Mouse (Mus musculus) hindbrain, embryonic 10.5 days (tissue): Measurements from ENCODE around the gene Xpo4. TPM values are rescaled to one million over a fixed set of nuclear protein-coding genes. Genes with fewer than 3 reads are reported as not detected.

Experiments
- DNase-seq: peaks from one replicate; pipeline ENCODE4 v3.0.0-alpha.2; 2017; ENCODE audit warnings: low spot score
- H3K27ac ChIP-seq: fragments of 300-500 bp; sonication (generic); 2 replicates; pipeline ENCODE4 v1.5.1; 2016; ENCODE audit warnings: mild to moderate bottlenecking, moderate library complexity
- H3K27me3 ChIP-seq: fragments of 300-500 bp; sonication (generic); 2 replicates; pipeline ENCODE4 v1.6.1; 2016; ENCODE audit warnings: mild to moderate bottlenecking; ENCODE audit not compliant: poor library complexity, insufficient read depth, severe bottlenecking
- H3K36me3 ChIP-seq: fragments of 300-500 bp; sonication (generic); 2 replicates; pipeline ENCODE4 v1.6.1; 2016; ENCODE audit warnings: mild to moderate bottlenecking, moderate library complexity
- H3K4me1 ChIP-seq: fragments of 300-500 bp; sonication (generic); replicated peaks from 2 replicates; pipeline ENCODE4 v1.6.1; 2016; ENCODE audit warnings: mild to moderate bottlenecking
- H3K4me3 ChIP-seq: fragments of 300-500 bp; sonication (generic); 2 replicates; pipeline ENCODE4 v1.5.1; 2016; ENCODE audit warnings: mild to moderate bottlenecking, moderate library complexity
- H3K9me3 ChIP-seq: fragments of 300-500 bp; sonication (generic); 2 replicates; pipeline ENCODE4 v1.6.1; 2016; ENCODE audit warnings: mild to moderate bottlenecking, moderate library complexity
- WGBS: fragments of 180-500 bp; shearing (Covaris S2); methylation state at CpG from one replicate; pipeline ENCODE4 v1.1.7; 2016; 5-methylcytosine and 5-hydroxymethylcytosine counted together
- polyA plus RNA-seq: library from polyadenylated mRNA; unstranded; fragments of >200 nt; fragmentation: Nextera tagmentation; extraction: Ambion mirVana; gene quantifications from 2 replicates; pipeline ENCODE4 v1.2.1, GENCODE M21; 2016

Xpo4 gene
- polyA plus RNA-seq, 1 experiment from 2014 or later: 23.1 TPM

- peaks cover 13% of the 10 kb centered on the region for H3K4me1 ChIP-seq
- H3K27ac ChIP-seq: no peak overlapping the region
- 92% methylated on average over 13 of the region's 13 CpGs for WGBS
- H3K27me3 ChIP-seq: peaks cover 26% of the 10 kb centered on the region
- no peak for DNase-seq
- no peak overlapping the region for H3K4me3 ChIP-seq
- H3K36me3 ChIP-seq: peaks cover 16% of the 10 kb centered on the region
- H3K9me3 ChIP-seq: 0 out of 2 replicates have a peak, but pooled peaks cover 5% of the 10 kb centered on the region
Observed at GRCm38 (mm10) chr14:57543420-57544039, 121.7 kb downstream of the Xpo4 start.

- DNase-seq: no peak
- Histone ChIP-seq H3K27ac (no peak overlapping the region; the same call in 1 of the 2 replicates), H3K4me3 (peak overlapping the region; percentile 20; the same call in 1 of the 2 replicates), H3K4me1 (peaks cover 26% of the 10 kb centered on the region), H3K27me3 (peaks cover 38% of the 10 kb centered on the region), H3K9me3 (0 out of 2 replicates have a peak, but pooled peaks cover 5% of the 10 kb centered on the region), H3K36me3 (peaks cover 7% of the 10 kb centered on the region; the same call in 1 of the 2 replicates)
- WGBS: 55% methylated on average over 34 of the region's 34 CpGs
Observed at GRCm38 (mm10) chr14:57542231-57542630, 123.0 kb downstream of the Xpo4 start.

GRCm38 (mm10) chr14:57540683-57541082 is 124.5 kb downstream of the Xpo4 start:
- Histone ChIP-seq H3K27me3 (peaks cover 50% of the 10 kb centered on the region), H3K4me1 (peaks cover 26% of the 10 kb centered on the region), H3K9me3 (0 out of 2 replicates have a peak, but pooled peaks cover 5% of the 10 kb centered on the region), H3K27ac (no peak overlapping the region), H3K36me3 (peaks cover 5% of the 10 kb centered on the region; the same call in 1 of the 2 replicates), H3K4me3 (no peak overlapping the region)
- no peak for DNase-seq
- WGBS: 85% methylated on average over 11 of the region's 11 CpGs

- Histone ChIP-seq H3K4me3 (no peak overlapping the region), H3K27ac (peak overlapping the region; percentile 59), H3K27me3 (peaks cover 75% of the 10 kb centered on the region), H3K36me3 (peaks cover 4% of the 10 kb centered on the region; the same call in 1 of the 2 replicates), H3K4me1 (peaks cover 40% of the 10 kb centered on the region), H3K9me3 (0 out of 2 replicates have a peak, but pooled peaks cover 5% of the 10 kb centered on the region)
- peak; percentile 31 for DNase-seq
- WGBS: 9% methylated on average over 16 of the region's 16 CpGs
Observed at GRCm38 (mm10) chr14:57537261-57538015, 127.8 kb downstream of the Xpo4 start.

GRCm38 (mm10) chr14:57536820-57537219 is 128.4 kb downstream of the Xpo4 start:
- Histone ChIP-seq H3K36me3 (no peaks in the 10 kb centered on the region), H3K4me3 (no peak overlapping the region), H3K27ac (peak overlapping the region; percentile 59), H3K4me1 (peaks cover 35% of the 10 kb centered on the region), H3K9me3 (no peaks in the 10 kb centered on the region), H3K27me3 (peaks cover 71% of the 10 kb centered on the region)
- DNase-seq: no peak
- WGBS: 27% methylated on average over 9 of the region's 9 CpGs

GRCm38 (mm10) chr14:57535646-57536045 is 129.6 kb downstream of the Xpo4 start:
- no peaks in the 10 kb centered on the region for H3K9me3 ChIP-seq
- no peak for DNase-seq
- peaks cover 35% of the 10 kb centered on the region for H3K4me1 ChIP-seq
- peaks cover 59% of the 10 kb centered on the region for H3K27me3 ChIP-seq
- H3K36me3 ChIP-seq: no peaks in the 10 kb centered on the region
- no peak overlapping the region for H3K27ac ChIP-seq
- H3K4me3 ChIP-seq: no peak overlapping the region
- 79% methylated on average over 6 of the region's 6 CpGs for WGBS

GRCm38 (mm10) chr14:57534961-57535360 is 130.3 kb downstream of the Xpo4 start:
- H3K4me3 ChIP-seq: no peak overlapping the region
- no peaks in the 10 kb centered on the region for H3K36me3 ChIP-seq
- H3K27me3 ChIP-seq: peaks cover 55% of the 10 kb centered on the region
- 8% methylated on average over 8 of the region's 8 CpGs for WGBS
- H3K9me3 ChIP-seq: no peaks in the 10 kb centered on the region
- peak overlapping the region; percentile 56; the same call in 1 of the 2 replicates for H3K27ac ChIP-seq
- peaks cover 35% of the 10 kb centered on the region for H3K4me1 ChIP-seq
- no peak for DNase-seq

GRCm38 (mm10) chr14:57534346-57534745 is 130.9 kb downstream of the Xpo4 start:
- Histone ChIP-seq H3K9me3 (no peaks in the 10 kb centered on the region), H3K4me1 (peaks cover 41% of the 10 kb centered on the region), H3K27me3 (peaks cover 55% of the 10 kb centered on the region), H3K27ac (no peak overlapping the region), H3K4me3 (no peak overlapping the region), H3K36me3 (no peaks in the 10 kb centered on the region)
- DNase-seq: no peak
- 3% methylated on average over 5 of the region's 5 CpGs for WGBS

GRCm38 (mm10) chr14:57533841-57534240 is 131.4 kb downstream of the Xpo4 start:
- no peak overlapping the region for H3K27ac ChIP-seq
- no peak for DNase-seq

GRCm38 (mm10) chr14:57533214-57533613 is 132.0 kb downstream of the Xpo4 start:
- Histone ChIP-seq H3K9me3 (no peaks in the 10 kb centered on the region), H3K27me3 (peaks cover 52% of the 10 kb centered on the region), H3K27ac (no peak overlapping the region), H3K36me3 (no peaks in the 10 kb centered on the region), H3K4me1 (peaks cover 37% of the 10 kb centered on the region), H3K4me3 (no peak overlapping the region)
- DNase-seq: peak; percentile 61
- WGBS: 29% methylated on average over 3 of the region's 3 CpGs

More at GRCm38 (mm10) chr14:57533841-57534240, 131.4 kb downstream of the Xpo4 start:
- Histone ChIP-seq H3K27me3 (peaks cover 55% of the 10 kb centered on the region), H3K36me3 (no peaks in the 10 kb centered on the region), H3K9me3 (no peaks in the 10 kb centered on the region), H3K4me1 (peaks cover 41% of the 10 kb centered on the region), H3K4me3 (no peak overlapping the region)
- WGBS: 13% methylated on average over 11 of the region's 11 CpGs

GRCm38 (mm10) chr14:57532577-57532976 is 132.7 kb downstream of the Xpo4 start:
- Histone ChIP-seq H3K27me3 (peaks cover 52% of the 10 kb centered on the region), H3K9me3 (no peaks in the 10 kb centered on the region), H3K36me3 (no peaks in the 10 kb centered on the region)

GRCm38 (mm10) chr14:57529786-57530515 is 135.3 kb downstream of the Xpo4 start:
- DNase-seq: no peak
- H3K4me1 ChIP-seq: peaks cover 26% of the 10 kb centered on the region
- no peaks in the 10 kb centered on the region for H3K36me3 ChIP-seq
- no peaks in the 10 kb centered on the region for H3K9me3 ChIP-seq
- H3K27ac ChIP-seq: no peak overlapping the region
- H3K4me3 ChIP-seq: no peak overlapping the region
- 68% methylated on average over 5 of the region's 5 CpGs for WGBS
- peaks cover 53% of the 10 kb centered on the region for H3K27me3 ChIP-seq

More at GRCm38 (mm10) chr14:57532577-57532976, 132.7 kb downstream of the Xpo4 start:
- H3K4me3 ChIP-seq: no peak overlapping the region
- no peak overlapping the region for H3K27ac ChIP-seq
- WGBS: 88% methylated on average over 3 of the region's 3 CpGs
- no peak for DNase-seq
- H3K4me1 ChIP-seq: peaks cover 31% of the 10 kb centered on the region
